Mouse (Mus musculus) layer of hippocampus, adult 18-20 months (tissue): ENCODE data around the gene Olfm1. TPM values are rescaled to one million over a fixed set of nuclear protein-coding genes. Genes with fewer than 3 reads are reported as not detected.

Experiments used
- DNase-seq, 2 experiments: peaks; one replicate each; pipeline ENCODE4 v3.0.0; 2022; ENCODE audit warnings: low spot score in 2 of 2
- total RNA-seq, 2 experiments: library from RNA; stranded (reverse); gene quantifications; 2 replicates each; pipeline ENCODE4 v1.2.3; 2021

The Olfm1 gene
- total RNA-seq, 2 experiments from 2014 or later, result 1,731 to 1,771 TPM

DNA sequence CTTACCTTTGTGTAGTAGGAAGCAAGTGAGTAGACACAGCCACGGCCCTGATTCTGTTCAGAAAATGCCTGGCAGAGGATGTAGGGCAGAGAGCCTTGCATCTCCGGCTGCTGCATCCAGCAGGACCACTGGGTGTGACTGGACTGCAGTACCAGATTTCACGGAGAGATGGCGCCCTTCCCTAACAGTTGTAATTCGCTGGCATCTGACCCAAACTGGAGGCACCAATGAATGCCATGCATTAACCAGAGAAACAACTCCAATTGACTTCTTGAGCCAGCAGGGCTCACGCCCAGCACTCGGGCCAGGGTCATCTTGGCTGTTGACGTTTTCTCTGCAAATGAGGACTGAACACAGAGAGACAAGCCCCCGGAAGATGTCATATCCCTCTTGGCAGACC, 11.4 kb downstream of the Olfm1 start:
- peak; percentile 90 to 98 for DNase-seq

DNA sequence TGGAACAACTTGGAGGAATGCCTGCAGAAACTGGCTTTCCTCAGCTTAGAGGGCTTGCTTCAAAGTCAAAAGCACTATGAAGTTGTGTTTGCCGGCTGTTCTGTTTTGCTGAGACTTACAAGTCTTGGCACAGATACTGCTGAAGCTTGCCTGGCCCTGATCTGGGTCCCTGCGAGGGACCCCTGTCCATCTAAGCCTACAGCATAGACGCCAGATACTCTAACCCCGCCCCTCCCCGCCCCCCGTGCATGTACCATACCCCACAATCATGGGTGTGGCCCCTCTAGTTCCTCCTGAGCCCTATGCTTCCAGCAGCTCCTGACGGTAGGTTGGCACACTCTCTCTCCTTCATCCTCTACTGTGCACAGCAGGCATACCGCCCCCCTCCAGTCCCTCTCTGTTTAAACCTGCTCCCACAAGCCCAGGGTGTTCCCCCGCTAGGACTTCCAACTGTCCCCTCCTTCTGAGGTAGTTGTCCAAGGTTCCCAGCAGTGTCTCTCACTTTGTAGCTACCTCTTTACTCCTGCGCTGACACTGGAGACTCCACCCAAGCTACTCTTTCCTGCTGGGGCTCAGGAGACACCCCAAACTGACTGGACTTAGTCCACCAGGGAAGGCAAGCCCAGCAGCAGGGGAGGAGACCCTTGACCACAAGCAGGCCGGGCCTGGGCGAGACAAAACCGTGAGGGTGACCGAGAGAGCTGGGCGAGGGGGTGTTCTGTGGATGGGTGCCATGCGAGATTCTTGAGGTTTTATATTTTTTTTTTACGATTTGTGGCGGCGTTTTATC, 12.1 kb downstream of the Olfm1 start:
- DNase-seq, result no peak

DNA sequence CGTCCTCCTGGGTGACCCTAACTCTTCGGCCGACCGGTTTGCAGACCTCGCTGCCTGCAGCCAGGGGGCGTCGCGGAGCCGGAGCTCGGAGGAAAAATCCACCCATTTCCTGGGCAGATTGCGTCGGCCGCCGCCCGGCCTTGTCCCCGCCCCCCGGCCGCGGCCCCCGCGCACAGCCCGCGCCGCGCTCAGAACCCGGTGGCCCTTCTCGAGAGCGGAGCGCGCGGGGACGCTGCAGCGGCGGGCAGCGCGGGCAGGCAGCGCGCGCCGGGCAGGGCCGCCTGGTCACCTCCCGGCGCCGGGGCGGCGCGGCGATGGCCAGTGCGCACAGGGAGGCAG, 12.6 kb downstream of the Olfm1 start:
- peak; percentile 86 to 91 for DNase-seq

DNA sequence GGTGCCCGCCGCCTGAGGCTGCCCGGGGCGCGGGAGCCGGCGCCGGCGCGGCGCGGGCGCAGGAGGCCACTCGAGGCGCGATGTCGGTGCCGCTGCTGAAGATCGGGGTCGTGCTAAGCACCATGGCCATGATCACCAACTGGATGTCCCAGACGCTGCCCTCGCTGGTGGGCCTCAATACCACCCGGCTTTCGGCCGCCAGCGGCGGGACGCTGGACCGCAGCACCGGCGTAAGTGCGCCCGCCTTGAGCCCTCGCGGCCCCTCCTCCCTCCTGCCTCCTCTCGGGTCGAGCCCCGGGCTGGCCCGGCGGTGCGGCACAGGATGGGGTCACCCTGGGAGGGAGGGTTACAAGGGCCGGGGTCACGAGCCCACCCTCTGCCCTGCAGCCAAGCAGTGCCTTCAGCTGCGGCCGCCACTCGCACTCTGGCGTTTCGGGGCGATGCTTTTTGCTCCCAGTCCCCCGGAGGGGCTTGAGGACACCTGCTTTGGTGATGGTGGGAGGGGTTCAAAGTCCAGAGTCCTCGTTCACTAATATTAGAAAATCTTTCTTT, 13.2 kb downstream of the Olfm1 start:
- no peak for DNase-seq

DNA sequence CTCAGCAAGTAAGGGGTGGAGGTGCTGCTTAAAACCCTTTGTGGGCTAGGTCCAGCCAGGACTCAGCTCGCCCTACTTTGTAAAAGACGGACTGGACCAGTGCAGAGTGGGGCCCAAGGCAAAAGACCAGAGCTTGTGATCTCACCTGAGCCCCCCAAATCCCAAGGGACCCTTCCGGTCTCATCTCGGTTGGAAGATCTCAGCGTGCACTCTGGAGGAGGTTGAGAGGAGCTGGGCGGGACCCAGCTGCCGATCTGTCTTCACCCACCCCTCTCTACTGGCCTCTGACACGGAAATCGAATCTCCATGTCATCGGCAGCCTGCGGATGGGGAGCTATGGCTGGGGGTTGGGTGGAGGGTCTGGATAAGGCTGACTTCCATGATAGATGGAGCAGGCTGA, 13.7 kb downstream of the Olfm1 start:
- DNase-seq, result no peak

DNA sequence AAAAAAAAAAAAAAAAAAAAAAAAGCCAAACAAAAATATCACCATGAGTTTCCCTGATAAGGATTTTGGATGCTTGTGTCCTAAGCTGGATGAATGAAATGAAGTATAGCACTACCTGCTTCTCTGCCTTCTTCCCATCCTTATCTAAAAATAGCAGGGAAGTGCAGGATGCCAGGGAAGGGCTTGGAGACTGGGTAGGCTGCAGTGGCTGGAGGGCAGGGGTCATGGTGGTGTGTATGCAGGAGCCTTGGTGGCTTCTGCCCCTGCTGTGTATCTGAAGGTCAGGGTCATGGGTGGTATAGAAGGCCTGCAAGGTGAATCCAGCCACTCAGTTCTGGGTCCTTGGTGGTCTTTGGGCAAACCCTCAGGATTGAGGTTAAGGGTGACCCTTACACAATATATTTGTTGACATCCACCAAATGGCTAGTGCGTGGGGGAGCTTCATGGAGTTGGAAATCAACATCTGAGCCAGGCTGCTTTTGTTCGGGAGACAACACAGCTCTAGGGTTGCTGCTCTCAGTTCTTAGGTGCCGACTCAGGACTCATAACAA, 14.5 kb downstream of the Olfm1 start:
- DNase-seq, result no peak

DNA sequence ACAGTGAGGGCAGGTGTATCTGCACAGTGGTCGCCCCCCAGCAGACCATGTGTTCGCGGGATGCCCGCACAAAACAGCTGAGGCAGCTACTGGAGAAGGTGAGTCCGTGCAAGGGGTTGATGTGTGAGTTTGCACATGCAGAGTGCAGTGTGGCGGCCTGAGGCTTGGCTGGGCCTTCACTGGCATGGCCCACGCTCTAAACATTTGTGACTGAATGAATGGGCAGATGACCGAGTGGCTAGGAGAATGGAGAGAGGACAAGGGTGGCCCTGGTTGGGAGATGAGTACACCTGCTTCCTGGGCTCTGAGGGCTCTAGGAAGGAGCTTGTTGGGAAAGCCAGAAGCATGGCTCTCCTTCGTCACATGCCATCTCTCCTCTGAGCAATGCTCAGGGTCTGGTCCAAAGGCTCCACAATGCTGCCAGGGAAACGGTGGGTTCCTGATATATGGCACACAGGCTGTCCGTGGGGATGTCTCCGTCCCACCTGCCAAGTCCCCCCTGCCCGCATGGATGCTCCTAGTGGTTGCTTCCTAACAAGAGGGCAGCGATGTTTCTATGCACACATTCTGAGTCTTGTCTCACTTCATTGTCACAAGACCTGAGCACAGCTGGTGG, 15.4 kb downstream of the Olfm1 start:
- no peak for DNase-seq

DNA sequence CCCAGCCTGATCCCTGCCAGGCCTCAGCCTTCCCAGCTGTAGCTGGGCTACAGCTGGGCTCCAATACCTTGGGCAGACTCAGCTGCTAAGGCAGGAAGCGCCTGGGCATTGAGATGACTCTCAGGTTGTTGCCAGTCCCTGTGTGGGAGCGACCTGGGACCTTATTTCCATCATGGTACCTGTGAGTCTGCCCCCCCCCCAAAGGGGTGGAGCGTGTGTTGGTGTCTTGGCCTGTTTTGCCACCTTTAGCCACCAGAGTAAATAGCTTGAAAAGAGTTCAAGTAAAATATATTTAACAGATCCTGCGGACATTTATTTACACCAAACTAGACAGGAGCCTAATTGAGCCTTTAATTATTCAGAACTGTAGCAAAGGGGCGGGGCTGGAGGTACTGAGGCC, 16.4 kb downstream of the Olfm1 start:
- no peak for DNase-seq

DNA sequence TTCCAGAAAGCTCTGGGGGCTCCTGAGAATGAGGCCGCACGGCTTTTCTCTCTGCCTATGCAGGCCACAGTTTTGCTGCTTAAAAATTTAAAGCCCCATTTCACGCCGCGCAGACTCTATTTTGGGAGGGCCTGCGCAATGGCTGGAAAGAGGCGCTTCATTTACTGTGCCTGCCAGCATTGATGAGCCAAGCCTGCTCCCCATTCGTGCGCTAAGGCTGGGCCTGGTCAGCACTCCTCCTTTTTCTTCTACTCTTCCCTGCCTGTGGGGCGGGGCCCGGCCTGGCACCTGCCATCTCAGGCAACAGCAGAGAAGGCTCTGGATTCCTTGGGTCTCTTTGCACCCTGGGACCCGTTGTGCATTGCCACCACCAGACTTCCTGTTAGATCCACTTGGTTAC, 16.9 kb downstream of the Olfm1 start:
- no peak for DNase-seq

DNA sequence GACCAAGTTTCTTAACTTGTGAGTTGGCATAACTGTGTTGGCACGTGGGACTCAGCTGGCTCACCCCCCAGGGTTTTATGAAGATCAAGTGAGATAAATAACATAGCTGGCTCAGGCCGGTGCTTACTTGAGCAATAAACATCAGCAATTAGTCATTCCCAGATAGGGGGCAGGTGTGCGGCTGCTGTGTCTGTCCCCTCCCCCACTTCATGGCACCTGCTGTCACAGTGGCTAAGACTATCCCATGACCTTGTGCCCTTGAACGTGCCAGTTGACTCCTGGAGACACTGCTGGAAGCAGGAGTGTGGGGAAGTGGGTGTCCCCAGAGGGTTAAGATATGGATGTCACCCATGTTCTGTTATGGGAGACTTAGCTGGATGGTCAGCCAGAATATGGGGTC, 17.5 kb downstream of the Olfm1 start:
- DNase-seq, result no peak

DNA sequence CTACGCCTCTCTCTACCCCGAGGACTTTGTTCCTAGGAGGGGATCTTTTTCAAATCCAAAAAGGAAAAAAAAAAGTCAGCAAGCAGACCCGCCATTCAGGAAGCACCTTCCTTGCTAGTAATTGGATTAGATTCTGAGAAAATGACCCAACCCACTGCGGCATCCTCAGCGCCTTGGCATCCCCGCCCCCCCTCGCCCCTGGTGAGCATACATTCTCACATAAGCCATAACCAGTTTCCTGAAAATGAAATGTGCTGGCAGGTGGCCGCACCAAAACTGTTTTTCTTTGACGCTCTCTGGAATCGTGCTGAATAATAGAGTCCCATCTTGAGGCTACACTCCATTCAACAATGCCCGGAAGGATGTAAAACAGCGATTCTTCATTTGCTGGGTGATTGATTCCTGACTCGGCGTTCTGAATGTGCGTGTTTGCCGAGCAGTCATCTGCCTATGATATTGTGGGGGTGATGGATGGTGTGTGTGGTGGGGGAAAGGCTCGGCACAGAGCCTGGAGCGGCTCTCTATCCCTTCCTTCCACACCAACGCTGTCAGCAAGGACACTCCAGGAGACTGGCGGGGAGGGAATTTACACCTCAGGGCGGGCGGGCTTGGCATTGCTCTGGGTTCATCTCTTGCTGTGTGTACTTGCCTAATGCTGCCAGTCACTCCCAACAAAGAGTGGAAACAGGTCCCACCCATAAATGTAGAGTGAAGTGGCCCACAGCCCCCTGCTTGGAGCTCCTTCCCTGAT, 18.9 kb downstream of the Olfm1 start:
- peak in 1 of 2 experiments; percentile 40 for DNase-seq

DNA sequence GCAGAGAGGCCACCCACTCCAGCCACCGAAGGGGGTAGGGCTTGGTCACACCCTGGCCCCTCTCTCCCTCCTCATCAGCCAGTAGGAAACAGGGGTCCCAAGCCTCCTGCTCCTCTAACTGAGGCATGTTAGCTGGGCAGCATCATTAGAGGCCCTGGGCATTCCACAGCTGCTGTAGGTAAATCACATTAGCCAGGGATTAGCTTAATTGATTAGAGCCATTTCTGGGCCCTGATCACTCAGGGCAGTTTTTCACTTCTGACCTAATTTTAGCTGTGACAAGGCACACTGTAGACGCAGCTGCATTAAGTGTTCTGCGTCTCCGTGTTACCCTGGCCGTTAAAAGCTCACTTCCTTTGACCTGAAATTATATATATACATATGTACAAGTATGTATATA, 20.1 kb downstream of the Olfm1 start:
- no peak for DNase-seq

DNA sequence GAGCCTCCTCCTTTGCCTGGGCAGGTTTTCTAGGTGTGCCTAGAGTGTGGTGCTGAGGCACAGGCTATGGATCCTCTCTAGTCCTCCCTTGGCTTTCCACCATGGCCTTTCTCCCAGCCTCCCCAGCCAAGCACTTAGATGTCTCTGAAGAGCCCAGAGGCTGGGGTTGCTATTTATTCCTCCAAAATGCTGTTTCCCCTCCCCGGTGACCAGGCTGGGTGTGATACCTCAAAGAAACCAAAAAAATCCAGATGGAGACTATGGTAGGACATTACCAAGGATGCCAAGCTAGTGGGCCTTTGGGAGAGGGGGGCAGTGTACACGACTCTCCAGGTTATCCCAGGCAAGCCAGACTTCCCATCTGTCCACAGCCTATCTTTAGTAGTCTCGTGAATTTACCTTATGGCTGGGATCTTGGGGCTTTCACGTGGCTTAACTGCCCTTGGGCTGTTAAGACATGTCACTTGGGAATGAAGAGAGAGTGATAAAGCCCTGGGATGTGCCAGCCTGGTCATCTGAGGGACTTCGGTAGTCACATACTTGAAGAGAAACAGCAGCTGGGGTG, 23.5 kb downstream of the Olfm1 start:
- DNase-seq, result no peak

DNA sequence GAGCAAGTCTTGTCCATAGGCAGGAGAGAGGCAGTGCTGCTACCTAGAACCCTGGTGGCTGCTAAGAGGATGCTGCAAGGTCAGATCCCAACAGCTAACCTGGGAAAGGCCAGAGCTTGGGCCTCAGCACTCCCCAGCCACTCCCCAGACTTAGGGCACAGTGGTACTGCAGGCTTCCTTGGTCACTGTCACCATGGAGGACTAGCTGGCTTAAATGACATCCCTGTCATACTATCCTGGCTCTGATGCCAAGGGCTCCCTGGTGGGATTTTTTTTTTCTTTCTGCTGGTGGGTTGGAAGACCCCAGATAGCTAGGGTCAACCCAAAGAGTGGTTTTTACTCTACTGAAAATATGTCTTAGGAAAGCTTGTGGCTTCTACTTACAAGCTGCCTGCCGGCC, 25.0 kb downstream of the Olfm1 start:
- no peak for DNase-seq

DNA sequence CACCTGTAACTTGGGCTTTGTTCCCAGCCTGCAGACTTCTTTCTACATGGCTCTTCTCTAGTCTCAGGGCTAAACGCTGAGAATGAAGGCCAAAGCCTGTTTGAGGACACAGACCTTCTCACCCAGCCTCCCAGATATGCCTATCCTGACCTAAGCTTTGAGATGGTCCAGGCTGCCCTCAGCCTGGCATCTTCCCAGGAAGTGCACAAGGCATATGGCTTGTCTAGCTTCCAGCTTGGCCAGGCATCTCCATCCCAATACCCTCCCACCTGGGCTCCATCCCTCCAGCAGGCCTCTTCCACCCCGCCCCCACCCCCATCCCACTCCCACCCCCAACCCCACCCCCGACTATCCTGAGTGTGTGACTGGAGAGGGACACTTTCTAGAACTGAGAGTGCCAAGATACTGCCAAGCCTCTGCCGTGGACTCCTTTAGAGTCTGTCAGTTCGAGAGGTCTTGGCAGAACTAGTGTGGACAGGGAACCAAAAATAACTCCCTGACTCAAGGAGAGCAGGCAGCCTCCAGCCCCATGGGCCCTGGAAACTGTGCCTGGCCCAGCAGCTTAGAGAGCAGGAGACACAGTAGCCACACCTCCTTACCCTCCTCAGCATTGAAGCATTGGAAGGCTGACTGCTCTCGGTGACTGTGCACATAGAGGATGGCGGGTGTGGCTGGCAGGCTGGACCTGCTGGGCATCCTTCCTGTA, 26.0 kb downstream of the Olfm1 start:
- no peak for DNase-seq

DNA sequence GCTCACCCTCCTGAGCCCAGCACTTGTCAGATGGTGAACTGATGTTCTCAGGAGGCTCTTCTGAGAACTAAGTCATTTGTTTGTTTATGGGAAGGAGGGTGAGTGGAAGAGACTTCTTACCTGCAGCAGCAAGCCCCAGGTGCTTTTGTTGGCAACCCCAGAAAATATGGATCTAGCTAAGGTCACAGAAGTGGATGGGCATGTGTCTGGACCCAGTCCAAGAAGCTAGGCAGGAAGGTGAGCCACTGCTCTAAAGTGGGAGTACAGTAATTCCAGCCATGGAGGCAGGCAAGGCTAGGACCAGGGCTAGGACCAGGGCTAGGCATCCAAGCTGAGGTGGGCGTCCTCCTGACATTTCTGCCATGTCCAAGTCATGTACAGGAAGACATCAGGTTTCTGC, 26.8 kb downstream of the Olfm1 start:
- DNase-seq, result no peak

DNA sequence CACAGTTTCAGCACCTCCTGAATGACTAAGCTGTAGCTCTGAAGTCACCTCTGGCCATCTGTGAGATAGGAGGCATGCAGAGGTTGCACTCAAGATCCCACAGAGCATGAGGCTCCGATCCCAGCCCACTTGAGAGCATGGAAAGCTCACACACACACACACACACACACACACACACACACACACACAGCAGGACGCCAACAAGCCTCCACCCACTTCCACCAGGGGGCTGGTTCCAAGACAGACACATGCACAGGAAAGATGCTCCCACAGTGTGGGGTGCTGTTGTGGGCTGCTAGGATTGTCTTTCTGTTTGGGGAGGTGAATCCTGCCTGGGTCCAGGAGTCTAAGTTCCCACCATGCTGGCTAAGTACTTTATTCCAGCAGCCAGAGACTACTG, 29.0 kb downstream of the Olfm1 start:
- no peak for DNase-seq

DNA sequence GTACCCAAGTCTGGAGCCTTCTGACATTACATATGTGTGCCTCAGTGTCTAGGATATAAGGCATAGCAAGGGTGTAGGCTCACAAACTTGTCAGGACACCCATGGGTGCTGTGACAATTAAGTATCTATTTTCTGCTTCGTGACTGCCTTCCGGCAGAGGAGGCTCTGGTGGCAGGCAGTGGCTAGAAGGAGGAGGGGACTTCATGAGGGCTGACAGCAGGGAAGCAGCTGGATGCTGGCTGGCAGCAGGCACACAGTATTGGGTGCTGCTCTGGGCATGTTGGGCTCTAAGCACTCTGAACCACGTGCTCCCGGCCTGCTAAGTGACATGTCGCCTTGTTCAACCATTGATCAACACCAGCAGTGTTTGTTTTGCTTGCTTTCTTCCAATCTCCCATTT, 32.0 kb downstream of the Olfm1 start:
- DNase-seq, result no peak

DNA sequence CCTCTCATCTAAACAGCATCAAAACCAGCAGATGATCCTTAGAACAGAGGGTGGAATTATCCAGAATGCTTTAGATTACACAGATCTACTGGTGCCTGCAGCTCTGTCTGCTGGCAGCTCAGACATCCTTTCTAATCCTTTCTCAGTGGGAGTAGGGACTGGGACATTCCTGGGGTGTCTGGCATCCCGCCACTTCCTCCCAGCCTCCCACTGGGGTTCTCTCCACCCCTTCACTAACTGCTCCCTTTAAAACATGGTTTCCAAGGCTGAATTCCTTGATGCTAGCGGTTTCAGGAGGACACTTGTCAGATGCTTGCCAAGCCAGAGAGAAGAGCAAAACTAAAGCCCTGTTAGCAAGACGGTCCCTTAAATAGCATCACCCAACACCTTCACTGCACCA, 33.1 kb downstream of the Olfm1 start:
- peak; percentile 73 to 83 for DNase-seq

DNA sequence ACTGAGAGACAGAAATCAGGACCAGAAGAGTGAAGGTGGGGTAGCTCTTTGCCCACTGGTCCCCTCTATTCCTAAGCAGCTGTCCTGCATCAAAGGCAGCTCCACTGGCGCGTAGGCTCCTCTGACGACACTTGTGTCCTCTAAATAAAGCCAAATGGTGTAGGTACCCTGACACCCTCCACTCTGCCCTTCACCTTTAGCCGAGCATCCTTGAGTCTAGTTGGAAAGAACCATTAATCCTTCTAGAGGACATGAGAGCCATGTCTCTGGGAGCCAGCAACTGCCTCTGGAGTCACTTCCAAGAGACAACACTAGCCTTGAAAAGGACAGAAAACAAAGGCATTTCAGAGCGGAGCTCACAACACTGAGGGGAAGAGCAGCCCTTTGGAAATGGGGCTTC, 34.2 kb downstream of the Olfm1 start:
- peak in 1 of 2 experiments; percentile 10 for DNase-seq
